Mouse (Mus musculus): Measurements from ENCODE around the gene Vwce. TPM values are rescaled to one million over a fixed set of nuclear protein-coding genes. Genes with fewer than 3 reads are reported as not detected.
A peak's percentile ranks its signal among the peaks of the same experiment; 100 is the strongest.

The Vwce gene
- polyA plus RNA-seq, 1 experiment from 2014 or later: 0.34 TPM

GRCm38 (mm10) chr19:10648156-10648555, 14.1 kb downstream of the Vwce start:
- Histone ChIP-seq H3K27me3 (replicated peaks) (peaks cover 3% of the 10 kb centered on the region; the same call in 1 of the 2 replicates), H3K4me3 (no peak overlapping the region), H3K36me3 (no peaks in the 10 kb centered on the region), H3K9ac (no peak overlapping the region), H3K4me1 (replicated peaks) (no peaks in the 10 kb centered on the region), H3K4me2 (no peak overlapping the region), H3K9me3 (replicated peaks) (no peaks in the 10 kb centered on the region), H3K27ac (ENCODE audit: poor library complexity, severe bottlenecking) (no peak overlapping the region)
- no peak for ATAC-seq (ENCODE audit: insufficient number of reproducible peaks, low FRiP score)
- WGBS: 74% methylated on average over 8 of the region's 8 CpGs

DNA sequence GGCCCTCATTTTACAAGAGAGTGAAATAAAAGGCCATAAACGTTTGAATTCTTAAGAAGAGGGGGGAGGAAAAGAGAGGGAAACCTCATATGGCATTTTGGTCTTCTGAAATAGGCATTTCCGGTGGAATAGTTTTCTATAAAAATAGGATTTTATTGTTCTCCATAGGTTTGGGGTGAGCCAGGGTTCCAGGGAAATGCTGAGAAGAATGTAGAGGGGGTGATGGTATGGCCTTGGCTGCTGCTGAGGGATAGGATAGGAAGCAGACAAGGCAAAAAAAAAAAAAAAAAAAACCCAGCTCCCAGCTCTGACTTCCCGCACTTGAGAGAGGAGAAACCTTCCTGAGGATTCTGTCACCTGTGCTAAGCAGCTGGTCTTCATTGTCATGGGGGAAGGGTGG, 22.0 kb downstream of the Vwce start:
- Histone ChIP-seq H3K4me1 (replicated peaks) (peaks cover 8% of the 10 kb centered on the region), H3K27ac (ENCODE audit: poor library complexity, severe bottlenecking) (no peak overlapping the region), H3K9ac (no peak overlapping the region), H3K9me3 (replicated peaks) (no peaks in the 10 kb centered on the region), H3K4me2 (no peak overlapping the region), H3K4me3 (no peak overlapping the region), H3K27me3 (replicated peaks) (no peaks in the 10 kb centered on the region), H3K36me3 (no peaks in the 10 kb centered on the region)
- WGBS: 61% methylated on average over 3 of the region's 3 CpGs
- ATAC-seq (ENCODE audit: insufficient number of reproducible peaks, low FRiP score): no peak

- Histone ChIP-seq H3K9me3 (replicated peaks) (no peaks in the 10 kb centered on the region), H3K4me1 (replicated peaks) (peaks cover 8% of the 10 kb centered on the region), H3K4me3 (no peak overlapping the region), H3K27me3 (replicated peaks) (no peaks in the 10 kb centered on the region), H3K27ac (ENCODE audit: poor library complexity, severe bottlenecking) (no peak overlapping the region), H3K36me3 (no peaks in the 10 kb centered on the region), H3K4me2 (no peak overlapping the region), H3K9ac (no peak overlapping the region)
- no peak for ATAC-seq (ENCODE audit: insufficient number of reproducible peaks, low FRiP score)
- 65% methylated on average over 5 of the region's 5 CpGs for WGBS
These were observed 23.7 kb downstream of the Vwce start for GRCm38 (mm10) chr19:10657742-10658141.

GRCm38 (mm10) chr19:10658406-10658805, 24.4 kb downstream of the Vwce start:
- no peak overlapping the region for H3K9ac ChIP-seq

GRCm38 (mm10) chr19:10661373-10661772, 27.4 kb downstream of the Vwce start:
- H3K27me3 ChIP-seq (replicated peaks): 0 out of 2 replicates have a peak, but pooled peaks cover 4% of the 10 kb centered on the region
- H3K4me1 ChIP-seq (replicated peaks): peaks cover 6% of the 10 kb centered on the region
- WGBS: 31% methylated on average over 5 of the region's 5 CpGs
- H3K27ac ChIP-seq (ENCODE audit: poor library complexity, severe bottlenecking): peak overlapping the region; percentile 39
- peak; percentile 91 for ATAC-seq (ENCODE audit: insufficient number of reproducible peaks, low FRiP score)
- H3K4me2 ChIP-seq: no peak overlapping the region
- no peak overlapping the region for H3K9ac ChIP-seq
- H3K4me3 ChIP-seq: no peak overlapping the region
- H3K9me3 ChIP-seq (replicated peaks): no peaks in the 10 kb centered on the region
- no peaks in the 10 kb centered on the region for H3K36me3 ChIP-seq

More at GRCm38 (mm10) chr19:10658406-10658805, 24.4 kb downstream of the Vwce start:
- WGBS: 79% methylated on average over 2 of the region's 2 CpGs
- peaks cover 8% of the 10 kb centered on the region for H3K4me1 ChIP-seq (replicated peaks)
- no peak for ATAC-seq (ENCODE audit: insufficient number of reproducible peaks, low FRiP score)
- no peak overlapping the region for H3K4me2 ChIP-seq
- no peak overlapping the region for H3K27ac ChIP-seq (ENCODE audit: poor library complexity, severe bottlenecking)
- H3K27me3 ChIP-seq (replicated peaks): no peaks in the 10 kb centered on the region
- no peaks in the 10 kb centered on the region for H3K36me3 ChIP-seq
- H3K9me3 ChIP-seq (replicated peaks): no peaks in the 10 kb centered on the region
- no peak overlapping the region for H3K4me3 ChIP-seq

DNA sequence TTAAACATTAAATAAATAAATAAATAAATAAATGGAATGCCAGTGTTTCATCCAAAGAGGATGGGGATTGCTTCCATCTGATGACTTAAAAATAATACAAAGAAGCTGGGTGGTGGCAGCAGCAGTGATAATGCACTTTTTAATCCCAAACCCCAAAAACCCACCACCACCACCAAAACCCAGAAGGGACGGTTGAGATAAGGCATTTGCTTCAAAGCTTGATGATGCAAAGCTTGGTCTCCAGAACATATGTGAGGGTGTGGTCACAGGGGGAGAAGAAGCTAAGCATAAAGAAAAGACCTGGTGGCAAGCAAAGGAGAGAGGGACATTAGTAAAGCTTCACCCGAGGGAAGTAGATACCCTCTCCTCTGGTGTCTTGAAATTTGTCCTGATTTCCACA, 27.9 kb downstream of the Vwce start:
- Histone ChIP-seq H3K9ac (no peak overlapping the region), H3K27me3 (replicated peaks) (0 out of 2 replicates have a peak, but pooled peaks cover 4% of the 10 kb centered on the region), H3K4me2 (no peak overlapping the region), H3K4me3 (no peak overlapping the region), H3K27ac (ENCODE audit: poor library complexity, severe bottlenecking) (0 out of 2 replicates have a peak overlapping the region, but pooled peaks have one; percentile 1), H3K36me3 (no peaks in the 10 kb centered on the region), H3K9me3 (replicated peaks) (no peaks in the 10 kb centered on the region), H3K4me1 (replicated peaks) (peaks cover 2% of the 10 kb centered on the region)
- ATAC-seq (ENCODE audit: insufficient number of reproducible peaks, low FRiP score): peak; percentile 63
- 75% methylated on average over 2 of the region's 2 CpGs for WGBS

DNA sequence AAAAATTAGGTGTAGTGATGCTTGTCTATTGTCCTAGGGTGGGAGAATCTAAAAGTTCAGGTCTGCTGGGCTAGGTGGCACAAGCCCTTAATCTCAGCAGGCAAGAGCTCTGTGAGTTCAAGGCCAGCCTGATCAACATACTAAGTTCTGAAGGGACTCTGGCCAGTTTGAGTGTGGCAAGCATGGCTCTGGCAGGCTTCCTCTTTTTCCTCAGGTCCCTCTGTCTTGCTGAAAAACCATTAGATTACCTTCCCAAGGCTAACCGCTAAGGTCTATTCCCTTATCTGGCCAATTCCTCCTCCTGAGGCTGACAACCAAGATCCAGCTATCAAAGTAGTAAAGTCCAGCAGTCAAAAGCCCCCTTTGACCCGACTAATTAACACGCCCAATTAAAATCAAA, 28.7 kb downstream of the Vwce start:
- H3K27ac ChIP-seq (ENCODE audit: poor library complexity, severe bottlenecking): 0 out of 2 replicates have a peak overlapping the region, but pooled peaks have one; percentile 1
- H3K4me1 ChIP-seq (replicated peaks): no peaks in the 10 kb centered on the region; the same call in 1 of the 2 replicates
- no peak overlapping the region for H3K4me3 ChIP-seq
- H3K9me3 ChIP-seq (replicated peaks): no peaks in the 10 kb centered on the region
- no peak overlapping the region for H3K9ac ChIP-seq
- H3K36me3 ChIP-seq: no peaks in the 10 kb centered on the region
- no peak for ATAC-seq (ENCODE audit: insufficient number of reproducible peaks, low FRiP score)
- WGBS: 51% methylated on average over 3 of the region's 3 CpGs
- H3K4me2 ChIP-seq: no peak overlapping the region
- H3K27me3 ChIP-seq (replicated peaks): 0 out of 2 replicates have a peak, but pooled peaks cover 4% of the 10 kb centered on the region

GRCm38 (mm10) chr19:10665093-10665492, 31.1 kb downstream of the Vwce start:
- 0 out of 2 replicates have a peak, but pooled peaks cover 4% of the 10 kb centered on the region for H3K27me3 ChIP-seq (replicated peaks)
- H3K4me1 ChIP-seq (replicated peaks): no peaks in the 10 kb centered on the region; the same call in 1 of the 2 replicates
- WGBS: 62% methylated on average over 3 of the region's 3 CpGs
- no peaks in the 10 kb centered on the region for H3K36me3 ChIP-seq
- H3K9ac ChIP-seq: no peak overlapping the region
- no peaks in the 10 kb centered on the region for H3K9me3 ChIP-seq (replicated peaks)
- no peak overlapping the region for H3K4me2 ChIP-seq
- ATAC-seq (ENCODE audit: insufficient number of reproducible peaks, low FRiP score): no peak
- H3K27ac ChIP-seq (ENCODE audit: poor library complexity, severe bottlenecking): no peak overlapping the region
- no peak overlapping the region for H3K4me3 ChIP-seq

DNA sequence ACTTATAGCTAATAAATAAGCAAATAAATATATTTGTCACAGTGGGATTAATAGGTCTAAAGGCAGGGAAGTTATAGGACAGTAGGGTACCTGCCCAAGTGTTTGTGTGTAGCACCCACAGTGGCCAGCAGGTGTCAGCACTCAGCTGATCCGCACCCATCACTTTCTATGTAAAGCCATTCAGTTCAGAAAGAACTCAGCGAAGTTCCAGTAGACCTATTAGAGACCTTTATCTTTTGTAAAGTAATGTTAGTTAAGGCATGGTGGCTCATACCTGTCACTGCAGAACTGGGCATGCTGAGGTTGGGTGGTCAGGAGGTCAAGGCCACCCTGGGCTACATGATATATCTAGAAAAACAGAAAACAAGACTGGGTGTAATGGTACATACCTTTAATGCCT, 31.5 kb downstream of the Vwce start:
- no peaks in the 10 kb centered on the region for H3K36me3 ChIP-seq
- no peak for ATAC-seq (ENCODE audit: insufficient number of reproducible peaks, low FRiP score)

DNA sequence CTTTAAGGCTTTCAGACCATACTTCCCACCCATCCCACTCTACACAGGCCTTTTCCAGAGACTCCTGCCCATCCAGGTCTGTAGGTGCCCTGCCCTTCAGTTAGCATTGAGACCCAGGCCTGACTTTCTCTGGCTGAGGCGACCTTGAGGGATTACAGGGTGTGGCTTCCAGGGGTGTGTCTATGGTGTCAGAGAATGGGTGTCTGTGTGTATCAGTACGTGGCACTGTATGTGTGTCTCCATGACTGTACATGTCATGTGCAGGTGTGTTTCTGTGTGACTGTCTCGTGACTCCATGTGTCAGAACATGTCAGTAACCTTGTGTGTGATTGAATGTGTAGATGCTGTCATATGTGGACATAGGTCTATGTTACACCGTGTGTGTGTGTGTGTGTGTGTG, 37.3 kb downstream of the Vwce start:
- no peak for ATAC-seq (ENCODE audit: insufficient number of reproducible peaks, low FRiP score)
- H3K36me3 ChIP-seq: no peaks in the 10 kb centered on the region
- no peaks in the 10 kb centered on the region for H3K9me3 ChIP-seq (replicated peaks)
- no peaks in the 10 kb centered on the region for H3K4me1 ChIP-seq (replicated peaks)
- H3K27me3 ChIP-seq (replicated peaks): peaks cover 8% of the 10 kb centered on the region; the same call in 1 of the 2 replicates
- H3K9ac ChIP-seq: 0 out of 2 replicates have a peak overlapping the region, but pooled peaks have one; percentile 13
- no peak overlapping the region for H3K27ac ChIP-seq (ENCODE audit: poor library complexity, severe bottlenecking)
- H3K4me2 ChIP-seq: no peak overlapping the region
- no peak overlapping the region for H3K4me3 ChIP-seq
- WGBS: 81% methylated on average over 4 of the region's 4 CpGs

More for the DNA sequence above, 31.5 kb downstream of the Vwce start:
- WGBS: 20% methylated on average over 2 of the region's 2 CpGs
- Histone ChIP-seq H3K9ac (no peak overlapping the region), H3K4me2 (no peak overlapping the region), H3K4me1 (replicated peaks) (no peaks in the 10 kb centered on the region; the same call in 1 of the 2 replicates), H3K9me3 (replicated peaks) (no peaks in the 10 kb centered on the region), H3K27ac (ENCODE audit: poor library complexity, severe bottlenecking) (no peak overlapping the region), H3K27me3 (replicated peaks) (0 out of 2 replicates have a peak, but pooled peaks cover 4% of the 10 kb centered on the region), H3K4me3 (no peak overlapping the region)

GRCm38 (mm10) chr19:10671854-10672417, 37.9 kb downstream of the Vwce start:
- no peak overlapping the region for H3K9ac ChIP-seq
- H3K27me3 ChIP-seq (replicated peaks): peaks cover 14% of the 10 kb centered on the region; the same call in 1 of the 2 replicates
- ATAC-seq (ENCODE audit: insufficient number of reproducible peaks, low FRiP score): no peak
- no peaks in the 10 kb centered on the region for H3K4me1 ChIP-seq (replicated peaks)
- no peaks in the 10 kb centered on the region for H3K9me3 ChIP-seq (replicated peaks)
- H3K4me3 ChIP-seq: no peak overlapping the region
- no peak overlapping the region for H3K27ac ChIP-seq (ENCODE audit: poor library complexity, severe bottlenecking)
- no peaks in the 10 kb centered on the region for H3K36me3 ChIP-seq
- no peak overlapping the region for H3K4me2 ChIP-seq
- 64% methylated on average over 9 of the region's 9 CpGs for WGBS

Data from heart, embryonic 12.5 days (tissue).